Mouse (Mus musculus) stomach, postnatal 0 days (tissue): ENCODE results near the gene Fthl17e. TPM values are rescaled to one million over a fixed set of nuclear protein-coding genes. Genes with fewer than 3 reads are reported as not detected.
"Not testable (repeated sequence)": the region's sequence is repeated elsewhere in the genome, so short reads cannot be mapped to it uniquely, and the experiment has no call there.

Experiments used
- ATAC-seq: fragments of 200-750 bp; cut with Nextera tagmentation; 2 replicates; pipeline ENCODE4 v1.8.0; 2017; ENCODE audit not compliant: low FRiP score, low TSS enrichment
- DNase-seq: peaks from one replicate; pipeline ENCODE4 v3.0.0-alpha.2; 2016; ENCODE audit warnings: low spot score
- H3K27ac ChIP-seq: fragments of 300-500 bp; sonication (generic); replicated peaks from 2 replicates; pipeline ENCODE4 v1.5.1; 2014; ENCODE audit warnings: mild to moderate bottlenecking, control low read depth
- H3K27me3 ChIP-seq: fragments of 300-500 bp; sonication (generic); 2 replicates; pipeline ENCODE4 v1.6.1; 2014; ENCODE audit warnings: low read length; ENCODE audit not compliant: control insufficient read depth, insufficient read depth
- H3K36me3 ChIP-seq: fragments of 300-500 bp; sonication (generic); 2 replicates; pipeline ENCODE4 v1.6.1; 2014; ENCODE audit warnings: low read length, mixed read lengths; ENCODE audit not compliant: control insufficient read depth, insufficient read depth
- H3K4me1 ChIP-seq: fragments of 300-500 bp; sonication (generic); replicated peaks from 2 replicates; pipeline ENCODE4 v1.6.1; 2014; ENCODE audit warnings: antibody characterized with exemption; ENCODE audit not compliant: control insufficient read depth, insufficient read depth
- H3K4me2 ChIP-seq: fragments of 300-500 bp; sonication (generic); replicated peaks from 2 replicates; pipeline ENCODE4 v1.6.1; 2014; ENCODE audit warnings: low read depth, mild to moderate bottlenecking, control low read depth, moderate library complexity
- H3K4me3 ChIP-seq: fragments of 300-500 bp; sonication (generic); 2 replicates; pipeline ENCODE4 v1.5.1; 2014; ENCODE audit warnings: low read depth, low read length, control low read depth
- H3K9ac ChIP-seq: fragments of 300-500 bp; sonication (generic); 2 replicates; pipeline ENCODE4 v1.6.1; 2014; ENCODE audit warnings: mild to moderate bottlenecking, low read length, control low read depth, mixed read lengths
- H3K9me3 ChIP-seq: fragments of 300-500 bp; sonication (generic); 2 replicates; pipeline ENCODE4 v1.6.1; 2016; ENCODE audit warnings: low read length; ENCODE audit not compliant: control insufficient read depth
- CTCF ChIP-seq: IDR thresholded peaks from 2 replicates; pipeline ENCODE4 v1.5.1; 2016; ENCODE audit warnings: antibody characterized with exemption, low read depth, mild to moderate bottlenecking, moderate library complexity
- EP300 ChIP-seq: optimal IDR thresholded peaks from 2 replicates; pipeline ENCODE3; 2016; ENCODE audit warnings: antibody characterized with exemption
- WGBS: fragments of 180-500 bp; shearing (Covaris S2); extraction: QIAGEN DNeasy Blood & Tissue Kit; methylation state at CpG from one replicate; pipeline ENCODE4 v1.1.7; 2014; 5-methylcytosine and 5-hydroxymethylcytosine counted together
- polyA plus RNA-seq: library from polyadenylated mRNA; unstranded; fragments of >200 nt; fragmentation: Nextera tagmentation; extraction: Ambion mirVana; gene quantifications from 2 replicates; pipeline ENCODE4 v1.2.1, GENCODE M21; 2015

The Fthl17e gene
- not detected in 2 replicates for polyA plus RNA-seq

DNA sequence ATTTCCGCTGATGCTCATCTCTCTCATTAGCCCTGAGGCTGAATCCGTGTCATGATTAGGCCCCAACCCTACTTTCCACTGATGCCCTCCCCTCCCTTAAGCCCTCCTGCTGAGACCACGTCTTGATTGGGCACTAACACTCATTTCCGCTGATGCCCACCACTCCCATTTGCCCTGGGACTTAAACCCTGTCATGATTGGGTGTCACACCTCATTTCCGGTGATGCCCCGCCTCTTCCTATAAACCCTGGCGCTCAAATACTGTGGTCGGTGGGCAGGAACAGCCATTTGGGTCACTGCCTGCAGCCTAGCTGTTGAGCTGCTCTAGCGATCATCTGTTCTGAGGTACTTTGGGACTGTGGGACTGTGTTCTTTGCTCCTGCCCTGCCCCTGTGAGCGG, at the start of gene Fthl17e:
Fthl17e (plus strand) TSS at position 301 of the 400 bp plus-strand sequence.
- H3K4me3 ChIP-seq = not testable (repeated sequence)

DNA sequence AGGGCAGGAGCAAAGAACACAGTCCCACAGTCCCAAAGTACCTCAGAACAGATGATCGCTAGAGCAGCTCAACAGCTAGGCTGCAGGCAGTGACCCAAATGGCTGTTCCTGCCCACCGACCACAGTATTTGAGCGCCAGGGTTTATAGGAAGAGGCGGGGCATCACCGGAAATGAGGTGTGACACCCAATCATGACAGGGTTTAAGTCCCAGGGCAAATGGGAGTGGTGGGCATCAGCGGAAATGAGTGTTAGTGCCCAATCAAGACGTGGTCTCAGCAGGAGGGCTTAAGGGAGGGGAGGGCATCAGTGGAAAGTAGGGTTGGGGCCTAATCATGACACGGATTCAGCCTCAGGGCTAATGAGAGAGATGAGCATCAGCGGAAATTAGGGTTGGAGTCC, 46.6 kb upstream of the Fthl17e start, which contains the start of gene Fthl17d:
Fthl17d (minus strand) TSS at position 101 of the 400 bp plus-strand sequence.
- no CpG with 5 or more reads among the region's 9 CpGs for WGBS
- DNase-seq = not testable (repeated sequence)

More for the DNA sequence above, at the start of gene Fthl17e:
- not testable (repeated sequence) for DNase-seq, H3K27me3 ChIP-seq, H3K9me3 ChIP-seq, ATAC-seq, H3K4me1 ChIP-seq, H3K4me2 ChIP-seq, H3K9ac ChIP-seq, H3K27ac ChIP-seq, H3K36me3 ChIP-seq
- no CpG with 5 or more reads among the region's 10 CpGs for WGBS

DNA sequence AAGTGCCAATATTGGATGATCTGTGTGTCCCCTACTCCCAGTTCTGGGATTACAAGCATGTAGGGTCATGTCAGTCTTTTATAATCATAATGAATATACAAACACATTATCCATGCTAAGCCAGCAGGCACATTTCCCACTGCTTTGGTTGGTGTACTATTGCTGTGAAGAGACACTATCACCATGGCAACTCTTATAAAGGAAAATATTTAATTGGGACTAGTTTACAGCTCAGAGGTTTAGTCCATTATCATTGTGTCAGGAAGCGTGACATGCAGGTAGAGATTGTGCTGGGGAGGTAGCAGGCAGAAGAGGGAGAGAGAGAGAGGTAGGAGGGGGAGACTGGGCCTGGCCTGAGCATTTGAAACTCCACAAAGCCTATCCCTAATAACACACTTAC, 17.2 kb upstream of the Fthl17e start:
- ATAC-seq = no peak
- Histone ChIP-seq H3K36me3 (no peaks in the 10 kb centered on the region), H3K4me2 (no peak overlapping the region), H3K27me3 (no peaks in the 10 kb centered on the region), H3K27ac (no peak overlapping the region), H3K4me1 (no peaks in the 10 kb centered on the region), H3K4me3 (no peak overlapping the region), H3K9me3 (no peaks in the 10 kb centered on the region), H3K9ac (no peak overlapping the region)
- DNase-seq = no peak
- TF ChIP-seq CTCF (no peak), EP300 (no peak)
- WGBS = 55% methylated on average over 1 of the region's 1 CpGs

More for the DNA sequence above, 46.6 kb upstream of the Fthl17e start, which contains the start of gene Fthl17d:
- H3K4me1 ChIP-seq, H3K4me3 ChIP-seq, H3K9me3 ChIP-seq, ATAC-seq, H3K27ac ChIP-seq, H3K9ac ChIP-seq, H3K36me3 ChIP-seq, H3K4me2 ChIP-seq, H3K27me3 ChIP-seq: not testable (repeated sequence)

DNA sequence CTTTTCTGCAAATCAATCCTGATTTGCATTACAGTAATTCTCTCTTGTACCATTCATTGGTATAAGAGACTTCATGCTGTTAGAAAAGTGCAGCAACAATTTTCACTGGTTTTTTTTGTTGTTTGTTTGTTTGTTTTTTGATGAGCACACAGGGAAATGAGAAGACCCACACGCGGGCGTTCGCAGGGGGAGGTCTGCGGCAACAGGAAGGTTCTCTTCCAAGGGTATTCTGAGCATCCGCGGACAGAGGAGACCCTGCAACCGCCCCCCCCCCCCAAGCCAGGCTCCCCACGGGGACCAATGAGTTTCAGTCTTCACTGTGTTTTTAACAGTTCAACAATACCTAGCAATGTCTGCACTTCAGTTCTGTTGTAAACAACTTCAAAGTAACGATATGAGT, 13.8 kb upstream of the Fthl17e start:
- Histone ChIP-seq H3K9ac (no peak overlapping the region), H3K4me3 (no peak overlapping the region), H3K4me2 (no peak overlapping the region), H3K4me1 (no peaks in the 10 kb centered on the region), H3K9me3 (no peaks in the 10 kb centered on the region), H3K27me3 (no peaks in the 10 kb centered on the region), H3K36me3 (no peaks in the 10 kb centered on the region), H3K27ac (no peak overlapping the region)
- 64% methylated on average over 9 of the region's 10 CpGs for WGBS
- ATAC-seq = no peak
- TF ChIP-seq CTCF = no peak
- no peak for TF ChIP-seq EP300
- DNase-seq = no peak

DNA sequence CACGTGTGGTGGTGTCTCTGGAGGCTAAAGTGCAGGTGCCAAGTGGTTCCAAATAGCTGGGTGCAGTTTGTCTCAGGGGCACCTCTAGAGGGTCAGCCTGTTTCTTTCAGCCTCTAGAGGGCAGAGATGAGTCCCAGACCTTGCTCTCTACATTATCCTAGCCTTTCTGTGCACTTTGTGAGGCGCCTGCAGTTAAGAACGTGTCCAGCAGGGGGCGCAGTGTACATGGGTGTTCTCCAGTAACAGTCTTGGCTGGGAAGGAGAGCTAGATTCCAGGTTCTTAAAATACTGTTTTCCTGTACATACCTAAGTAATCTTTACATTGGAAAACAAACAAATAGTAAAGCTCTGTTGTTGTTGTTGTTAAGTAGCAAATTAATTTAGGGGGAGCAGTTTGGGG, 8.3 kb downstream of the Fthl17e start:
- not testable (repeated sequence) for H3K36me3 ChIP-seq, H3K27me3 ChIP-seq, H3K27ac ChIP-seq, H3K9me3 ChIP-seq, H3K4me3 ChIP-seq, H3K9ac ChIP-seq, H3K4me1 ChIP-seq, DNase-seq, H3K4me2 ChIP-seq, ATAC-seq
- 33% methylated on average over 3 of the region's 4 CpGs for WGBS

DNA sequence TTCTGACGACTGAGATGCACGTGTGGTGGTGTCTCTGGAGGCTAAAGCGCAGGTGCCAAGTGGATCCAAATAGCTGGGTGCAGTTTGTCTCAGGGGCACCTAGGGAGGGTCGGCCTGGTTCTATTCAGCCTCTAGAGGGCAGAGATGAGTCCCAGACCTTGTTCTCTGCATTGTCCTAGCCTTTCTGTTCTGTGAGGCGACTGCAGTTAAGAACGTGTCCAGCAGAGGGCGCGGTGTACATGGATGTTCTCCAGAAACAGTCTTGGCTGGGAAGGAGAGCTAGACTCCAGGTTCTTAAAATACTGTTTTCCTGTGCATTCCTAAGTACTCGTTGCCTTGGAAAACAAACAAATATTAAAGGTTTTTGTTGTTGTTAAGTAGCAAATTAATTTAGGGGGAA, 27.7 kb downstream of the Fthl17e start:
- H3K36me3 ChIP-seq, H3K9me3 ChIP-seq, H3K4me2 ChIP-seq, H3K4me1 ChIP-seq, H3K27ac ChIP-seq, ATAC-seq, DNase-seq, H3K27me3 ChIP-seq, H3K4me3 ChIP-seq, H3K9ac ChIP-seq: not testable (repeated sequence)
- peak; percentile 51 for TF ChIP-seq CTCF
- 31% methylated on average over 6 of the region's 9 CpGs for WGBS
